Mouse (Mus musculus) thymus, postnatal 0 days (tissue): ENCODE data around the gene Usp27x. TPM values are rescaled to one million over a fixed set of nuclear protein-coding genes. Genes with fewer than 3 reads are reported as not detected.
A peak's percentile ranks its signal among the peaks of the same experiment; 100 is the strongest.

Experiments
- DNase-seq: peaks from one replicate; pipeline ENCODE4 v3.0.0-alpha.2; 2015; ENCODE audit warnings: low spot score
- polyA plus RNA-seq: library from polyadenylated mRNA; unstranded; fragments of >200 nt; fragmentation: Nextera tagmentation; extraction: Ambion mirVana; gene quantifications from 2 replicates; pipeline ENCODE4 v1.2.1, GENCODE M21; 2015

Usp27x gene
- 0.21 and 0.31 TPM in 2 replicates for polyA plus RNA-seq

- DNase-seq: peak; percentile 39
Observed at GRCm38 (mm10) chrX:7375716-7376480, at the start of gene Usp27x. TSS of gene Usp27x (minus strand) at chrX:7375830.

GRCm38 (mm10) chrX:7422691-7423111, 47.1 kb upstream of the Usp27x start:
- peak; percentile 75 for DNase-seq

- DNase-seq: no peak
Observed at GRCm38 (mm10) chrX:7422166-7422565, 46.5 kb upstream of the Usp27x start.

GRCm38 (mm10) chrX:7421016-7421415, 45.4 kb upstream of the Usp27x start:
- DNase-seq: peak; percentile 87

- no peak for DNase-seq
Observed at GRCm38 (mm10) chrX:7416178-7416871, 40.7 kb upstream of the Usp27x start.

GRCm38 (mm10) chrX:7415308-7415707, 39.7 kb upstream of the Usp27x start:
- DNase-seq: no peak

- DNase-seq: no peak
Observed at GRCm38 (mm10) chrX:7412239-7413033, 36.8 kb upstream of the Usp27x start.

GRCm38 (mm10) chrX:7376586-7376985, 956 bp upstream of the Usp27x start:
- DNase-seq: no peak

GRCm38 (mm10) chrX:7375322-7375715, 311 bp downstream of the Usp27x start:
- no peak for DNase-seq

- DNase-seq: peak; percentile 12
Observed at GRCm38 (mm10) chrX:7325455-7325854, 50.2 kb downstream of the Usp27x start.

GRCm38 (mm10) chrX:7322288-7322687, 53.3 kb downstream of the Usp27x start:
- DNase-seq: peak; percentile 42

Other genes with a start within 250 kb of the Usp27x start
- 3.0 and 3.5 TPM in 2 replicates for gene Clcn5, start 56.5 kb downstream of the Usp27x start, polyA plus RNA-seq
- gene Foxp3, start 197.8 kb upstream of the Usp27x start, polyA plus RNA-seq: 0.10 and 0.44 TPM in 2 replicates
- gene Ppp1r3f, start 198.5 kb upstream of the Usp27x start, polyA plus RNA-seq: 0.73 TPM in 2 replicates
- gene Ccdc22, start 229.7 kb upstream of the Usp27x start, polyA plus RNA-seq: 33.1 and 36.0 TPM in 2 replicates
- gene Cacna1f, start 231.3 kb upstream of the Usp27x start, polyA plus RNA-seq: 0.04 and 0.07 TPM in 2 replicates